Mouse (Mus musculus) cerebellum, adult 2 months (tissue): Measurements from ENCODE around the gene Sspn.

ENCODE experiments used
- CTCF ChIP-seq: fragments of 200-500 bp; IDR thresholded peaks from 2 replicates; pipeline ENCODE4 v1.5.1; 2011; ENCODE audit warnings: low read depth, mild to moderate bottlenecking, control low read depth, low read length, moderate library complexity, borderline replicate concordance; ENCODE audit not compliant: insufficient read depth
- POLR2A ChIP-seq: fragments of 200-500 bp; IDR thresholded peaks from 2 replicates; pipeline ENCODE4 v1.6.1; 2011; ENCODE audit warnings: low read length, control low read depth, borderline replicate concordance; ENCODE audit not compliant: insufficient read depth

DNA sequence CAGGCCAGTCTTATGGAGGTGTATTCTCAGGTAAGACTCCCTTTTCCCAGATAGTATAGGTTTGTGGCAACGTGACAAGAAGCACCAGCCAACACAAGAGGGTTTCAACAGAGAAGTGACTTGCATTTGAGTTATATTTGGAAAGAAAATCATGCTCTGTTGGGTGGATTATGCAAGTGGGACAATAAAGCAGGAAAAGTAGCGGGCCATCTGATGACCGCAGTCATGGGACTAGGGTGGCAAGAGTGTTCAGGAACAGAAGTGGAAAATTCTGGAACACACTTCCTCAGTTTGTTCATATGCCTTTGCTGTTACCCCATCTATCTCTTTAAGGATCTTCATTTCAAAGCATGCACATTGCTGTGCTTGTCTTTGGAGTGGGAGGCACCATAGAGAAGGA, 82.9 kb downstream of the Sspn start:
- TF ChIP-seq CTCF (no peak), POLR2A (no peak)
